14 mouse cellular contexts compared by ENCODE assay signal in the genomic region with DNA sequence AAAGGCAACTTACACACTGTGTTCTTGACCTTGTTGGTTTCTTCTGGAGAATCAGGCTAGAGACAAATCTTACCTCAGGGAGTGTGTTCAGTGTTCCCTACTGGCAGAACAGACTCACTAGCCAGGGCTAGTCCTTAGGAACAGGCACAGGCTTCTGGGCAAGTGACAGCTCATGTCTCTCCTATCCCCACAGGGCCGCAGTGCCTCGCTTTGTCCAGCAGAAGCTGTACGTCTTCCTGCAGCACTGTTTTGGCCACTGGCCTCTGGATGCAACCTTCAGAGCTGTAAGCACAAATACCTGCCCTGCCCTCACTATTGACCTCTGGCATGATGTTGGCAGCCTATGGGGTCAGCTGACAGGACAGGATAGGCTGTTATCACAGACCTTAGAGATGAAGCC.
"Had no signal": no experiment of that assay in that cellular context is flagged by ENCODE, and none has a peak within 500 bp of the region (broad histone marks: within the 10 kb centered on the region; RNA-seq: fewer than 3 reads in every experiment).

No protein-coding gene starts in this region.

- H3K27me3 ChIP-seq: kidney, embryonic 15.5 days; limb, embryonic 15.5 days; megakaryocyte, embryonic 14.5 days; midbrain, embryonic 12.5 days; stomach, embryonic 15.5 days had no signal

- H3K9ac ChIP-seq: kidney, embryonic 15.5 days; limb, embryonic 15.5 days; lung, embryonic 14.5 days; midbrain, embryonic 12.5 days; stomach, embryonic 15.5 days had no signal

- H3K4me3 ChIP-seq: kidney, embryonic 15.5 days; limb, embryonic 15.5 days; megakaryocyte, embryonic 14.5 days; midbrain, embryonic 12.5 days; stomach, embryonic 15.5 days had no signal

- H3K4me2 ChIP-seq: kidney, embryonic 15.5 days; limb, embryonic 15.5 days; lung, embryonic 14.5 days; midbrain, embryonic 12.5 days; stomach, embryonic 15.5 days had no signal

- H3K9me3 ChIP-seq: kidney, embryonic 15.5 days; limb, embryonic 15.5 days; megakaryocyte, embryonic 14.5 days; midbrain, embryonic 12.5 days; stomach, embryonic 15.5 days had no signal

- DNase-seq: kidney, adult 18-20 months; kidney, postnatal 14 days; layer of hippocampus, postnatal 36 days; lung, embryonic 14.5 days; lung, postnatal 10 days; lung, postnatal 4 days; right cerebral cortex, postnatal 14 days; thymus, adult 2 months; thymus, postnatal 25 days had no signal

- H3K27ac ChIP-seq: kidney, embryonic 15.5 days; limb, embryonic 15.5 days; midbrain, embryonic 12.5 days; stomach, embryonic 15.5 days had no signal

- H3K4me1 ChIP-seq: kidney, embryonic 15.5 days; limb, embryonic 15.5 days; midbrain, embryonic 12.5 days; stomach, embryonic 15.5 days had no signal
